8 mouse cellular contexts compared by ENCODE assay signal in the genomic region with DNA sequence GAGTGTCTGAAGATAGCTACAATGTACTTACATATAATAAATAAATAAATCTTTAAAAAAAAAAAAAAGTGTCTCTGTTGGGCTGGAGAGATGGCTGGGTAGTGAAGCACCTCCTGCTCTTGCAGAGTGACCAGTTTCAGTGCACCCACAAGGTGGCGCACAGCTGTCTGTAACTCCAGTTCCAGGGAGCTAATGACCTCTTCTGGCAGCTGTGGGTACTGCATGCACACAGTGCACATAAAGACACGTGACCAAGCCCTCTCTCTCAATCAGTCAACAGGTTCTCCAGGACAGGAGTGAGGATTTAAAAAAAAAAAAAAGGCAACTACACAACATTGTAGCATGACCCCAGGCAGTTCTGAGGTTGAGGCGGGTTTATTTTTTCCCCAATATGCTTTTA. TPM values are rescaled to one million over a fixed set of nuclear protein-coding genes. Genes with fewer than 3 reads are reported as not detected.
DNase-seq lines count a peak whose midpoint lies in the region; ATAC-seq and TF ChIP-seq lines count a peak whose summit lies in the region.

No protein-coding gene starts in this region.

- WGBS in cerebellum, adult 2 months: 98% methylated on average over 3 of the region's 3 CpGs

- no peaks in the 10 kb centered on the region for H3K27me3 ChIP-seq in cerebellum, adult 2 months (ENCODE audit: control insufficient read depth, insufficient read depth, low read length)

- TF ChIP-seq POLR2A in cerebellum, adult 2 months (IDR thresholded peaks at IDR 0.05; ENCODE audit: borderline replicate concordance, insufficient read depth, low read length): no peak

- intact Hi-C loops in left cerebral cortex, postnatal 14 days (cut with DNase I): no loop called here

- peak; percentile 99 for ATAC-seq in megakaryocyte progenitor cell, adult 5-6 weeks (replicated peaks; ENCODE audit: poor library complexity)

- H3K4me1 ChIP-seq in cerebellum, adult 2 months (ENCODE audit: control insufficient read depth, insufficient read depth, low read length): no peaks in the 10 kb centered on the region

- peak; percentile 37; the same call in 1 of the 2 replicates for TF ChIP-seq CTCF in cerebellum, adult 2 months (IDR thresholded peaks at IDR 0.05; ENCODE audit: borderline replicate concordance, insufficient read depth, low read depth, low read length)

- no peak overlapping the region for H3K4me3 ChIP-seq in cerebellum, adult 2 months (replicated peaks; ENCODE audit: insufficient read depth, low read depth, low read length)

- no peak overlapping the region for H3K27ac ChIP-seq in cerebellum, adult 2 months (ENCODE audit: insufficient read depth, low read length)

- no peak for DNase-seq in cerebellum, adult 2 months
- no peak for DNase-seq in cerebellum, adult 9-10 months
- DNase-seq in left cerebral cortex, postnatal 14 days (ENCODE audit: low spot score in 2 of 2): peak; percentile 42 to 74
- DNase-seq in left cerebral cortex, adult 18-20 months (ENCODE audit: low spot score in 2 of 2): no peak
- peak; percentile 49 for DNase-seq in c-Kit-negative CD71-positive TER-119-positive erythroid progenitor cells, embryonic 14.5 days (ENCODE audit: low read depth, low spot score)
- DNase-seq in layer of hippocampus, adult 11-12 months (ENCODE audit: low spot score): no peak
- no peak for DNase-seq in neural tube, embryonic 10.5 days (ENCODE audit: extremely low spot score, low spot score)

RNA-seq across cellular contexts. Expression of gene Zbtb14, which starts 17.8 kb away (rescaled TPM):
- 15.1 and 16.2 TPM in 2 replicates for polyA plus RNA-seq in cerebellum, adult 2 months (2012; rRNA removed)
- total RNA-seq in left cerebral cortex, postnatal 14 days (2021): 10 to 100 TPM; 22.6 to 23.7 TPM
- total RNA-seq in left cerebral cortex, adult 18-20 months (2021): 10 to 100 TPM; 23.1 to 24.9 TPM
- 19.8 and 22.0 TPM in 2 replicates for total RNA-seq in megakaryocyte progenitor cell, adult 5-6 weeks (2015)
- total RNA-seq in megakaryocyte progenitor cell, adult 5-6 weeks (2017): 22.8 and 26.3 TPM in 2 replicates

Comparison
In these comparisons a context has a peak if more than half of its experiments do, and no peak if none do; other contexts are left out.
1. DNase-seq: peak in left cerebral cortex, postnatal 14 days (2 of 2) and c-Kit-negative CD71-positive TER-119-positive erythroid progenitor cells, embryonic 14.5 days (single experiment); none in cerebellum, adult 2 months (0 of 2), cerebellum, adult 9-10 months (single experiment), left cerebral cortex, adult 18-20 months (0 of 2), layer of hippocampus, adult 11-12 months (single experiment) and neural tube, embryonic 10.5 days (single experiment).